Mouse (Mus musculus) adrenal gland, postnatal 10 days (tissue): Measurements from ENCODE around the gene Mctp1. TPM values are rescaled to one million over a fixed set of nuclear protein-coding genes. Genes with fewer than 3 reads are reported as not detected.

ENCODE experiments used
- DNase-seq: peaks from one replicate; pipeline ENCODE4 v3.0.0; 2021; ENCODE audit warnings: mixed read lengths
- total RNA-seq, 2 experiments: library from RNA; stranded (reverse); gene quantifications; 2 replicates each; pipeline ENCODE4 v1.2.3; 2021

Mctp1 gene
- total RNA-seq, 2 experiments from 2014 or later: 1.8 to 2.8 TPM

DNA sequence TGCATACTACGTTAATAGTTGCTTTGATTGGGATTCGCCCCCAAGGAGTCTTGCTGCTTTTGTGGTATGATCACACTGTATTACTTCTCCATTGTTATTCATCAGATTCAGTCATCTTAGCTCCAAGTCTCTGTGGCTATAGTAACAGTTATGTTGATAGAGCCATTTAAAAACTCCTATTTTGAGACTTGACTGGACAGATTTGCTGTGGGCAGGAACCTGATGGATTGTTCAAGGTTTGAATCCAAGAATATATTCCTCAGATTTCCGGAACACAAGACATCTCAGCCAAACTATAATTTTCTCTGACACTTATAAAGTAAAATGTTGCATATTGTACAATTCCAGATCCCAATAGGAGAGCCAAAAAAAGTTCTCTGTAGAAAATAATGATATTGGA lies 443.4 kb downstream of the Mctp1 start:
- DNase-seq: no peak

DNA sequence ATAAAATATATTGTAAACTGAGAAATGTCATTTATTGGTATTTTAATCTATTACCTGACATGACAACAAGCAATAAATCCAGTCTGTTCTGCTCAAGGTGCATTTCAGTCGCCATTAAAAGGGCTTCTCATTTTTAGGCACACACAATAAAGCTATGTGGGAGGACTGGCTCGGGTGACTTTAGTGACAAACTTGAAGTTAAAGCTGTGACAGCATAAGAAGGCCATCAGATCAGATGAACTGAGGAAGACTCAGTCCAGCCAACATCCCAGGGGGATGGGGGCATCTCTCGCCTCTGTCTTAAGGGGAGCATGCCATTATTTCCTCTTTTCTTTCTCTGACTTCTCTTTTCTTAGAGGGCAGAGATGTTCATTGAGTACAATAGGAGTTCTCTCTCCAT lies 453.7 kb downstream of the Mctp1 start:
- no peak for DNase-seq

DNA sequence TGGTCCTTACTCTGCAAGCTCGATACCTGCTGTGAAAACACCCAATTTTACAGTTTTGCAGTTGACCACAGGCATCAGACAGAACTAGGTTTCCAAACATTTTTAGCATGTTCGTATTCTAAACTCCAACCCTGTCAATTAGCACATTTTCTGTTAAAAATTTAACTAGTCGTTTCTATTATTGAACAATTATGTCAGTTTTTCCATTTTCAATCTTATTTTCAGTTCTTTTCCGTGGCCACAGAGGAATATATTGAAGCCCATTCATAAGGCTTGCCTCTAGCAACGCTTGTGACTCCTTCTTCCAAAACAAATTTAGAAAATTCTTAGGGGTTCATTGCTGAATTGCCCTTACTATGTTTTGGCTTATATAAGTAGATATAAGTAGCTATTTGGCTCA lies 456.4 kb downstream of the Mctp1 start:
- no peak for DNase-seq

DNA sequence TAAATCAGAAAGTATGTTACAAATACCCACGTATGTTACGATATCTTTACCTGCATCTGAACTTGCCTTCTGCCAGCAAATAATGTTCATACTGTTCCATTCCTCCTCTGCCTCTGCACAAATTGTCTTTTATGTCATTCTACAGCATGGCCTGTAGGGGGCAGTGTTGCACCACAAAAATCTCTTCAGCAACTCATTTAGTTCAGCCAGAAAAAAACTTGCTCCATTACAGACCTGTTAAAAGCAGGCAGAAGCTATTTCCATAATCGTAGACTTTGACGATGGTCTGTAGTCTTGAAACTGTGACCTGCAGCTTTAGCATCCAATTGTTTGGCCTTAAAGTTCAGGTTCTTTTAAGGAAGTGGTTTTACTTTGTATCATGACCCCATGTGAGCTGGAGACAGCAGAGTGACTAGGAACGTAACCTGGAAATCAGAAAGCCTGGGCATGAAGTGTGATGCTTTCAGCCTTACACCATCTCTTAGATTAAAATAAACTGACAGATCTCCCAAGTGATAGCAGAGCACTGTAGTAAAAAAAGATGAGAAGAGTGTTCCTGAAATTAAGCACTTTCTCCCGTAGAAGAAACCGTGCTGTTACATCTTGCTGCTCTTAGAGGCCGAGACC lies 460.4 kb downstream of the Mctp1 start:
- peak; percentile 79 for DNase-seq

DNA sequence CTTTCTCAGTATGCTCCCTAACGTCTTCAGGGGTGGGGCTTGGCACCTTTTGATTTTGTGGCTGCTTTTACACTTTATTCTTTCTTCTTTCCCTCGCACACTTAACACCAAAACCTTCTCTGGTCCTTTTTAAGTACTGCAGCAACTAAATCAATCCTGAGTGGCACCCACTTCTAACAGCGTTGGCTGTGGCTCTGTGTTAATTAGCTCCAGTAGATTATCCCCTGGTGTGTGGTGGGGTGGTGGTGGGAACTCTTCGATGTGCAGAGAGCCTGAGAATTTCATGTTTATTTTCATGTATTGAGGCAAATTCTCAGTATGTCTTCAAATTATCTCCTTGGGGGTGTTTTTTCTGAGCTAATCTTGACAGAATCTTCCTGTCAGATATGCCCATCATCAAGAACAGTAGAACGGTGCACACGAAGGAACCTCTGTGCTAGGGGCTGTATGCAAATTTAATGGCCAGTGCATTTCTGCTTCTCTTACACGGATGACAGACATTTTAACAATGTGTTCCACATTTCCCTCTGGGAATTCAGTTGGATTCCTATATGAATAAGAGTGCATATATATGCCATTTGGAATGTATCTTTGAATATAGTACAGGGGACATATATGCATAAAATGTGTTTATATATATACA lies 466.2 kb downstream of the Mctp1 start:
- no peak for DNase-seq

DNA sequence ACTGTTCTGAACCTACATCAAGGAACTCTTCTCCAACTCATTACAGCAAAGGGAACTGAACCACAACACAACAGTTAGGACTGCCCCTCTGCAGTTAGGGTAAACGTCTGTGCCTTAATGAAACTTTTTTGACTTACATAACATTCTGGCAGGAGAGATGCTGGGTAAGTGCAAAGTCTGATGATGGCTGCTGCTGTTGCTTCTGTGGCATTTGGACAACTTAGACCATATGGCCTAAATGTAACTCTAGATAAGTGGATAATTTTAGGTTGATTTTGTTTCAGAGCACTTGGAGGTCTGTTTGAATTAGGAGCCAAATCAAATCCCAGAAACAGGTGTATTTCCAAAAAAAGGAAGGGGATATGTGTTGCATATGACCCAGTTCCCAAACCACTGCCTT lies 470.0 kb downstream of the Mctp1 start:
- no peak for DNase-seq

DNA sequence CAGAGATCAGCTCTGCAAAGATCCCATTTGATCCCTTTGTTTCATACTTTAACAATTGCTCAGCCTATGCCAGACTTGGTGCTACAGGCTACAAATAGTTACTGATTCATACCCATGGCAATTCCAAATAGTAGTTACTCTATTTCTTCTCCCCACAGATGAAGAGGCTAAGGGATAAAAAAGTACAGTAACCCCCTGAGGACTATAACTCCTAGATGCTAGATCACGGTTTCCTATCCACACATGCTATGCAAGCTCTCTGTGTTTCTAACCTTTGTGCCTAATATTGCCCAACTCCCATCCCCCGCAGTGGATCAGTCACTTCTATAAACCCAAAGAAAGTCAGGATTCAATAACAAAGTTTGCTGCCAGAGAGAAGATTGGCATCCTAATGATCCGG lies 470.7 kb downstream of the Mctp1 start:
- DNase-seq: no peak

DNA sequence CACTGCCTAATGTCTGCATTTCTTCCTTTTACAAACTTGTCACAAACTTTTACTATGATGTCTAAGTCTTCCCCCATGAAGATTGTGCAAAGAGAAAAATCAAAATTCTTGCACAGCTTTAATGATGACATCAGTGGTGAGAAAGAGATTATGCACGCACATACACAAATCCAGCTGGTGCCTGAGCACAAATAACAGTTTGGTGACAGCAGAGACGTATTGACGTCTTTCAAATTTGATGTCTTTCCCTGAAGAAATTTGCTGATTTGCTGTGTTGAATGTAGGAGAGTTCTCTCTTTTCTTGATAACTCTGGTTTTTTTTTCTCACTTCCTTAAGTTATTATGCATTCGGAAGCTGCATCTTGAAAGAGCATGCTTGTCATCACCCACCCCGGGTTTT lies 472.7 kb downstream of the Mctp1 start:
- DNase-seq: no peak

DNA sequence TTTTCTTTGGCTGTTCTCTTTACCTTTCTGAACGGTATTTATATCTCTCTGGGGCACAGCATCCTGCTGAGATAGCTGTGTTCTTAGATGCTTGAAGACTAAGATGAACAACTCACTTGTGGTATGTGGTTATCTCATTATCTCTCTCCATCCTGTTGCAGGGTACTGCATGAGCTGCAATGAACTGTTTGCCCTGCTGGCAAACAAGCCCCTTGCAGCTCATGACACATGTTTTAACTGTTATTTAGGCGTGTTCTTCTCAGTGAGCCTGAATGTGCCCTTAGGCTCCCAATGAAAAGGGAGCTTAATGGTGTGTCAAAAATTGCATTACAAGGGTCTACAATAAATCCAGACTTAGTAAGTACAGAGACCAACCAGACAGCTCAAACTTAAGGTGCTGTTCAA lies 473.7 kb downstream of the Mctp1 start:
- no peak for DNase-seq

DNA sequence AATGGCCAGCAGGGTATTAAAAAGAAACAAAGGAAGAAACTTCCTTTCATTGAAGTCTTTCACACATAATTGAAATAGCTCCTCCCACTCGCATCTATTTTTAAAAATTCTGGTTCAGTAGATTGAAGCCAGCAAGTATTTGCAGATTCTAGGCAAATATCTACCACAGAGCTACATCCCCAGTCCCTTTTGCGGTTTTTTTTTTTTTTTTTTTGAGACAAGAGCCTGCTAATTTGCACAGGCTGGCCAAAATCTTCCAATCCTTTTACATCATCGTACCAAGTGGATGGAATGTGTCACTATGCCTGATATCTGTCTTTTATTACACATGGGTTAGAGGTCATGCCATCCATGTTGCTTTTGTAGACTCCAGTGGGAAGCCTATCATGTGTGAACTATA lies 486.0 kb downstream of the Mctp1 start:
- DNase-seq: no peak

DNA sequence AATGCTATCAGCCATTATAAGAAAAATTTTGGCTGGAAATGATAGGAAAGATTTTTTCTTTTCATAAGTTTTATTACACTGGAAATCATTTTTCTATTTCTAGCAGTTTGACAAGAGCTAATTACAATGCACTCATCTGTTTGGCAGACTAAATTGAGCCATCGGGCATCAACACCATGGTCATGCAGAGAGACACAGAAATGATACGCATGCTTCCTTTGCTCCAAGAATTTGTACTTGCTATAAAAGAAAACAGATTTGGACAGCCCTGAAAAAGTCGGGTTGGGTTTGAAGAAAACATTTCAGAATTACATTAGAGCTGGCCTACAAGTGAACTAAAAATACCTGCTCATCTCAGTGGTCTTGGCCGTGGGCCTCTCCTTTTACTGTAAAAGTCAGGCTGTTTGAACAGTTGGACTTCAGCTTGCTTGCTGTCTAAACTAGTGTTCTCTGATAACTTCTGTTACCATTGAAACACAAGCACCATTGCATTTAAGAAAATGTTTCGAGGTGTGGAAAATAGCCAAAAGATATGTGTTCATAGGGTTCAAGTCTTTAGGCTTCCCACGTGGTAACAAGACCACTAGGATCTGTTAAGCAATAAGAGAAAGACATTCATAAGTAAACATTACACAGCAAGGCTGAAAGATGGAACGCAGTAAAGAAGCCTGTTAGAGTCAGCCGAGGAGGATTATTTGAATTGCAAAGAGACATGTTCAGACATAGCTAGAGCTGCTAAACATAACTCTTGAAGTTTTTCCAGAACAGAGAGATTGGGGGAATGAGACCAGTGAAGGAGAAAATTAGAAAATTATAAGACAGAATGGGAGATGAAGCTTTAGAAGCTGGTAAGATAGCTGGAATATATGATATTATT lies 493.8 kb downstream of the Mctp1 start:
- no peak for DNase-seq

DNA sequence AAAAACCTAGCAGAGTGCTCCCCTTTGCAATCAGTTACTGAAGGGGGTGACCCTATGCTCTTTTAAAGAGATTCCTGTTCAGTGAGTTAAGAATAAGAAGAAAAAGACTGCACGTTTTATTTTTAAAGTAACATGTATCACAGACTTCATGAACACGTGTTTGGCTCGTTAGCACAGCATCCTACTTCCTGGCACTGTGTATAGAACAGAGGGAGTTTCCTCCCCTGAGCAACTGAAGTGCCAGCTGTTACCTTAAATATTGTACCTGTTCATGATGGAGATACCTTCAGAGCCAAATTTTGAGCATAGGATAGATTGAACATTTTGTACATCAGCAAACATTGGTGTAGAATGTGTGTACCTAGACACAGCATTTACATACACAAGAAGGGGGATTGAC lies 494.7 kb downstream of the Mctp1 start:
- DNase-seq: no peak

DNA sequence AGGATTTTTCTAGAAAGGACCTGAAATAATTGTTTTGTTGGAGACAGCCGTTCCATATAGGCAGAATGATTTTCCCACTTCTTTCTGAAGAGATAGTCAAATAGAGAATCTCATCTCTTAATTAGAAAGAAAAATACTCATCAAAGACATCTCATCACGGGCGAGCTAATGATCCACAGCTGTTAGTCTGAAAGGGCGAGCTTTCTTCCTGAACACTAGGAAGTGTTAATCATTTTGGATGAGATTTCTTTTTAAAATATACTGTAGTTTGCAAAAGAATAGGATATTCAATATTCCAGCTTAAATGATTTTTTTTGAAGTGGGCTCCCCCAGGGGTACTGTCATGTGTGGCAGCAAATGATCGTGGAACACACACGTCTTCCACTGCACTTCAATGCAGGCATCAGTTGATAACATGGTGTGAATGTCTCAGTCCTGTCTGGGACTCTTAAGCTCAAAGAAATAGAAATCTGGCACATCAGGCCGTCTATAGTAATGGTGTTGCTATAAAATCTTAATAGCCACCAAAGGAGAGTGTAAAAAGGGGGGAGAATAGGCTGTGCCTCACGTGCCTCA lies 500.3 kb downstream of the Mctp1 start:
- DNase-seq: no peak

DNA sequence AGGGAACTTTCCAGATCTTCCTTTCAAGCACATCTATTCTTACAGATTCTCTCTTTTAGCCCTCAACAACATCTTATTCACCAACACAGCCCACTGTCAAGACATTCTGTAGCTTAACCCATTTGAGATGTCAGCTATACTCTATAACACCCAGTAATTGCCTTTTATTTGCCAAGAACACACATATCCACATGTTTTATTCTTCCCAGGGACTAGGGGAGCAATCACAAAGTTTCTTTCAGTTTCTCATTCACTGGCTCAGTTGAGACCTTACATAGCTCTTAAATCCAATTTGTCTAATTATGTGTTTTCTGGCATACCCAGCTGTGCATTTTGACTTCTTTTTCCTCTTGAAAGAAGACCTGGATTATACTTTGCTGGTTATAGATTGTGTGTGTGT lies 508.7 kb downstream of the Mctp1 start:
- DNase-seq: no peak

DNA sequence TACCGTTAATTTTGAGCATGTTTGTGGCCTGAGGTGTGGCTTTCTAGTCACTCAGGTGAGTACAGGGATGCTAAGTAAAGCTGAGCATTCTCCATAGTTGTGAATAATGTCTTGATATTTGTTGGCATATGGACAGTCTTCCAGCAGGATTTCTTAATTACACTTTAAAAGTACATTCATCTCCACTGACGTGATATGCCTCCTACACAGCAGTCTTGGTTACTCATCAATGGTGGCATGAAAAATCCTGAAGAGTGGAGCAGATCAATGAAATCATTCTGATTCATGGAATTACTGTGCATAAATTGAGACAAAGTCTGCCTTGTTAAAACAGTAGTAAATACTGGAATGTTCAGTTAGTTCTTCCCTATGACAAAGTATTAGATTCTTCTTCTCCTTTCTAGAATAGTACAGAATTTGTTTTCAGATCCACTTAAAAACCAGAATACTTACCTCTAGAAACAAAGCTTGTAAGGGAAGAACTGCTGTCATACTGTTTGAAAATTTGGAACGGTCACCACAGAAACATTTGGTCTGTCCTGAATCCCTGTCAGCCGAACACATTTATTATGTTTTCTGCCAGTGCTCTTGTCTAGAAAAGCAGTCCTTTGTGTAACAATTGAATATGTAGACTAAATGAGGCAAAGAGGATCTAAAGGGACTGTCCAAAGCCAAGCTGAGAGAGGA lies 511.6 kb downstream of the Mctp1 start:
- no peak for DNase-seq

DNA sequence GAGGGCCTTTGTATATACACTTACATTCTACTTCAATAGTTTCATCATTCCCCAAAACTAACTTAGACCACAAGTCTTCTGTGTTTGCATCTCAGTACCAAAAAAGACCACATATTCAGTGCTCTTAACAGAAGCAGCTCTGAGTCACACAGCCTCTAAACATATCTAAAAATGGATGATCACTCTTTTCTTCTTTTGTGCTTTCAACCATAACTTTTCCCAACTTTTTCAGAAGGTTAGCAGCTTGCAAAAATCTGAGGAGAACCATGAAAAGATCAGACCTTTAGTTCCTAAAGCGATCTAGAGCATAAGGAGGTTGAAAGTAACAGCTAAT lies 512.1 kb downstream of the Mctp1 start:
- DNase-seq: no peak

DNA sequence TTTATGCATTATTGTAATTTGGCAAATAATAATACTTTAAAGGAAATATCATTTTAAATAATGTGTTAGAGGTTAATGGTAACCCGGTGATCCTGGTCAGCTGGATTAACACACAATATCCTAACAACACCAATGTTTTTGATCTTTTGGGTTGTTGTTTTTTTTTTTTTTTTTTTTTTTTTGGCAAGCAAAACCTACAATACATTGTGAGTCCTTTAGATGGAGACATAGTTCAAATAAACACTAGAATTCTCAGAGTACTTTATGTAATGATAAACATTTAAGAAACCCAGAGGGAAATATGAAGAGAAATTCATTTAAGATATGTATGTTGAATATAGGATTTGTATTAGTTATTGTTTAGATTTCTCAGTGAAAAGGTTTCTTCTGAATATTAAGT lies 534.0 kb downstream of the Mctp1 start:
- DNase-seq: no peak

DNA sequence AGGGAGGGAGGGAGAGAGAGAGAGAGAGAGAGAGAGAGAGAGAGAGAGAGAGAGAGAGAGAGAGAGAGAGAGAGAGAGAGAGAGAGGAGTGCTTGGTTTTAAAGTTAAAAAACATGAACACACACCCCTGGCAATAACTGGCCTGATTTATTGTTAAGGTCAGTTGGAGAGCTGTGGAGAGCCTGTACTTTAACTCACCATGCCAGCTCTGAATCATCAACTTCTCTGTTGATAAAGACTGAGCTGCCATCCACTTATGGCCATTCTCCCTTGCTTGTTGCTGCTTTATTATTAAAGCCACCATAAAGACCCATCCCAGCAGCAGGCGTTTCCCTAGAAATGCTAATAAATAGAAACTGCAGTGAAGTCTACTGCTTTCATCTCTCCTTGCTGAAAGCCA lies 542.5 kb downstream of the Mctp1 start:
- no peak for DNase-seq

DNA sequence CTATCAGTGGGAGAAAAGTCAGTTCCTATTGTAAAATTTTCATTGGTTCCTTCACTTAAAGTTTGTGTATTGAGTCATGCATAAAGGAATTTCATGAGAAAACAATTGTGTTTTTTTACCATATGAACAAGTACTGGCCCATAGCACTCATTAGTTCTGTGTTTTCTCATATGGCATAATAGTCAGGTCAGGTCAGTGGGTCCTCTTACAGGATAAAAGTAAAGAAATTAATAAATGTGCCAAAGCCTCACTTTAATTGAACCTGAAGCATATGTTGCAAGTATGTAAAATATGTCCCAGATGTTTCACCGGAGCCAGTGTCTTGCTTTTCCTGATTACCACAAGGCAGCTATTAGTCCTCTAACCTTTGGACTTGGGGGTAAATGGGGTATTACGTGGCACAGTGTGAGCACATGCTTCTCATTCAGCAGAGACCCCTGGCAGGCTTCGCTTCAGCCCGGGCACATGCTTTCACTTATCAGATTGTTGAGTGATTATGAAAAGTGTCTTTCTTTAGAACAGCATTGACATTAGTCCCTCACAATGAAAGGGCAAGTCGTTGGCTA lies 543.6 kb downstream of the Mctp1 start:
- no peak for DNase-seq

DNA sequence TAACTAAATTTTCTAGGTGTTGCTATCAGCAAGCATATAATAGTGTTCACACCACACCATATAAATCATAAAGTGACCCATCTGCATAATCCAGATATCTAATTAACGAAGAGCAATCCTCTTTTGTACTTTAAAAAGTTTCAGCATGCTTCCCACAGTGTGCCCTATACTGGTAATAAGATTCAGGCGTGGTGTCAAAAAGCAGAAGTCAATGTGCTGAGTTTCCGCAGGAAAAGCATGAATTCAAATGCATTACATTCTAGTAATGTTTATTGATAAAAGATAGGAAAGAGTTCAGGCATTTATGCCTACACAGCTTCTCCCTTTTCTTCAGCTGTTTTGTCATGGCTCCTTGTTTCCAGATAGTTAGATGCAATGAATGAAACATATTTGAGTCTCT lies 544.8 kb downstream of the Mctp1 start:
- DNase-seq: no peak

DNA sequence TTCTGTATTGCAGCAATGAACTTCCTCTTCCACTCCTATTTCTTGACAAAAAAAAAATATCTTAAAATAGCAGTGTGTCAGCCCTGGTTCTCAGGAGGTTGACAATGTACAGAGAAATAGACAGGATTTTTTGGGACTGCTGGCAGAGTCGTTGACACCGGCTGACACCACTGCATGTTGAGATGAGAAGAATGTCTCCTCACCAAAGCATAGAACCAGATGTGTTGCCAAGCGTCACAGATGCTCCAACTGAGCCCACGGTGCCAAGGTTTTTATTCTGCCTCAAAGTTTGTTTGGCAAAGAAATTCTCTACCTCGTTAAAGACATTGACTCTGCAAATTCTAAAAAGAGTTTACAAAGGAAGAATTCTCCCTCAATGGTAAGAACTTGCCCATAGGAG lies 548.6 kb downstream of the Mctp1 start:
- DNase-seq: no peak

DNA sequence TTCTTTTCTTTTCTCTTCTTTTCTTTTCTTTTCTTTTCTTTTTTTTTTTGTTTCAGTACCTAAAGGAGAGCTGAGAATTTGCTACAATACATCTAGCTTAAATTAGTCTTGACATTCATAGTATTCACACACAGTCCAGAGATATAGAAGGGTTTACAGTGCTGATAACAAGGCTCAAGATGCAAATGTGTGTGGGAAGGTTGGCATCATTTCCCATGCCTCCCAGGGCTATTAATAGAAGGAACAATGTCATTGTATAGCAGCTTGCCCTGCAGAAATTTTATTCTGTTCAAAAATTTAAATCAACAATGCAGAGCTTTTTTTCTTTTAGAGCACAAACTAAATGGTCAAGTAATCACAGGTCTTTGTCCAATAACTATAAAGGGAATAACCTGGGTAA lies 564.9 kb downstream of the Mctp1 start:
- DNase-seq: no peak
